8 mouse cellular contexts compared by ENCODE assay signal in the genomic region with DNA sequence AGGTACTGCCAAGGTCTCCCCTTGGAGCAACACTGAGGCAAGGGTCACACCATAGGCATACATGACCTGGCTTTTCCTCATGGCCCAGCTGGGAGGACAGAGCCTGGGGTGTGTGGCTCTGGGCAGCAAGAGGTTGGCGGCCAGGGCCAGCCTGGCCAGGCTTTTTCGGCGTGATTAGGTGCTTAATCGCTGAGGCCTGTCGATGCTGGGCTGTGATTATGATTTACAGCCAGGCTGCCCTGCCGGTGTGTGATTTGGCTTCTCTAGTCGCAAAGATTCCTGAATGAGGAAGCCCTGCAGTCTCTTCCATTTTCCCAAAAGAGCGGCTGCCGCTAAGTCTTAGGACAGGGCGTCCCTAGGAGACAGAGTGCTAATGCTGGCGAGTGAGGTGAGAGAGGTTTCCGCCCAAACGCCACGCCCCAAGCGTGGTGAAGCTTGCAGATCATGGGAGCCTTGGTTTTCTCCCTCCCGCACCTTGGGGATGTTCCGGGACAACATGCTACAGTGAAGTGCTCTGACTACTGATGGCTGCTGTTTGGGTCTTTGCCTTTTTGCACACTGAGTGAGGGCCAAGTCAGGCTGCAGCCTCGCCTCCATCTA. TPM values are rescaled to one million over a fixed set of nuclear protein-coding genes. Genes with fewer than 3 reads are reported as not detected.
DNase-seq lines count a peak whose midpoint lies in the region; ATAC-seq and TF ChIP-seq lines count a peak whose summit lies in the region.
"Had no signal": no experiment of that assay in that cellular context is flagged by ENCODE, and none has a peak within 500 bp of the region (broad histone marks: within the 10 kb centered on the region; RNA-seq: fewer than 3 reads in every experiment).

No protein-coding gene starts in this region.

- peak overlapping the region; percentile 1; the same call in 1 of the 2 replicates for H3K4me3 ChIP-seq in kidney, postnatal 0 days (replicated peaks; ENCODE audit: low read depth, low read length)
- 0 out of 2 replicates have a peak overlapping the region, but pooled peaks have one; percentile 0 for H3K4me3 ChIP-seq in embryonic facial prominence, embryonic 12.5 days
- H3K4me3 ChIP-seq in hindbrain, embryonic 16.5 days (ENCODE audit: low read length): no peak overlapping the region
- no peak overlapping the region for H3K4me3 ChIP-seq in midbrain, postnatal 0 days (ENCODE audit: low read depth, low read length)

- intact Hi-C loops in left cerebral cortex, postnatal 14 days (cut with DNase I): no loop called here

- WGBS in kidney, postnatal 0 days: 4% methylated on average over 18 of the region's 18 CpGs
- WGBS in embryonic facial prominence, embryonic 12.5 days: 5% methylated on average over 18 of the region's 18 CpGs
- WGBS in hindbrain, embryonic 16.5 days: 4% methylated on average over 18 of the region's 18 CpGs
- WGBS in midbrain, postnatal 0 days: 17% methylated on average over 18 of the region's 18 CpGs

- no peak overlapping the region for H3K27ac ChIP-seq in kidney, postnatal 0 days
- no peak overlapping the region for H3K27ac ChIP-seq in embryonic facial prominence, embryonic 12.5 days
- peak overlapping the region; percentile 31; the same call in 1 of the 2 replicates for H3K27ac ChIP-seq in hindbrain, embryonic 16.5 days (ENCODE audit: low read depth, low read length)
- no peak overlapping the region for H3K27ac ChIP-seq in midbrain, postnatal 0 days (ENCODE audit: low read depth, low read length)

- H3K4me2 ChIP-seq in kidney, postnatal 0 days (ENCODE audit: low read length): peak overlapping the region; percentile 31
- peak overlapping the region; percentile 30 for H3K4me2 ChIP-seq in embryonic facial prominence, embryonic 12.5 days (replicated peaks)
- H3K4me2 ChIP-seq in hindbrain, embryonic 16.5 days (ENCODE audit: low read length): peak overlapping the region; percentile 17
- peak overlapping the region; percentile 15; the same call in 1 of the 2 replicates for H3K4me2 ChIP-seq in midbrain, postnatal 0 days (ENCODE audit: low read depth, low read length, poor library complexity, severe bottlenecking)

- H3K36me3 ChIP-seq in kidney, postnatal 0 days (ENCODE audit: insufficient read depth, low read length): no peaks in the 10 kb centered on the region
- no peaks in the 10 kb centered on the region for H3K36me3 ChIP-seq in embryonic facial prominence, embryonic 12.5 days
- H3K36me3 ChIP-seq in hindbrain, embryonic 16.5 days (ENCODE audit: control insufficient read depth, insufficient read depth, low read length): peaks cover 2% of the 10 kb centered on the region
- peaks cover 27% of the 10 kb centered on the region for H3K36me3 ChIP-seq in midbrain, postnatal 0 days (ENCODE audit: insufficient read depth, low read length)

- ATAC-seq in kidney, postnatal 0 days (replicated peaks; ENCODE audit: low FRiP score, low read depth): no peak
- no peak for ATAC-seq in embryonic facial prominence, embryonic 12.5 days (ENCODE audit: insufficient number of reproducible peaks, insufficient read depth, low FRiP score, low TSS enrichment)
- ATAC-seq in hindbrain, embryonic 16.5 days: no peak
- ATAC-seq in midbrain, postnatal 0 days (ENCODE audit: low FRiP score): no peak

- H3K4me1 ChIP-seq in kidney, postnatal 0 days (replicated peaks; ENCODE audit: insufficient read depth, low read length): peaks cover 15% of the 10 kb centered on the region
- H3K4me1 ChIP-seq in embryonic facial prominence, embryonic 12.5 days: peaks cover 12% of the 10 kb centered on the region
- peaks cover 27% of the 10 kb centered on the region for H3K4me1 ChIP-seq in hindbrain, embryonic 16.5 days (ENCODE audit: control insufficient read depth, insufficient read depth, low read depth, low read length)
- peaks cover 14% of the 10 kb centered on the region; the same call in 1 of the 2 replicates for H3K4me1 ChIP-seq in midbrain, postnatal 0 days (ENCODE audit: insufficient read depth, low read length)

- DNase-seq in kidney, postnatal 0 days (ENCODE audit: low spot score): no peak
- no peak for DNase-seq in kidney, postnatal 10 days
- DNase-seq in midbrain, postnatal 0 days (ENCODE audit: low spot score): no peak
- DNase-seq in left cerebral cortex, postnatal 14 days (ENCODE audit: low spot score in 2 of 2): no peak
- DNase-seq in left cerebral cortex, adult 8-10 months (ENCODE audit: low spot score in 2 of 2): no peak

- peaks cover 8% of the 10 kb centered on the region; the same call in 1 of the 2 replicates for H3K27me3 ChIP-seq in kidney, postnatal 0 days (ENCODE audit: insufficient read depth, low read length)
- peaks cover 38% of the 10 kb centered on the region for H3K27me3 ChIP-seq in embryonic facial prominence, embryonic 12.5 days
- 0 out of 2 replicates have a peak, but pooled peaks cover 3% of the 10 kb centered on the region for H3K27me3 ChIP-seq in hindbrain, embryonic 16.5 days (replicated peaks; ENCODE audit: control insufficient read depth, insufficient read depth, low read length)
- no peaks in the 10 kb centered on the region for H3K27me3 ChIP-seq in midbrain, postnatal 0 days (ENCODE audit: insufficient read depth, low read length)

- no peaks in the 10 kb centered on the region for H3K9me3 ChIP-seq in kidney, postnatal 0 days (replicated peaks; ENCODE audit: low read length)
- no peaks in the 10 kb centered on the region for H3K9me3 ChIP-seq in embryonic facial prominence, embryonic 12.5 days
- H3K9me3 ChIP-seq in hindbrain, embryonic 16.5 days (ENCODE audit: control insufficient read depth, low read length): no peaks in the 10 kb centered on the region
- no peaks in the 10 kb centered on the region for H3K9me3 ChIP-seq in midbrain, postnatal 0 days (ENCODE audit: low read length)

- TF ChIP-seq CTCF in kidney, postnatal 0 days (IDR thresholded peaks at IDR 0.05; ENCODE audit: low read depth): no peak
- TF ChIP-seq CTCF in midbrain, postnatal 0 days (IDR thresholded peaks at IDR 0.05): no peak

- no peak overlapping the region for H3K9ac ChIP-seq in kidney, postnatal 0 days (ENCODE audit: low read depth, low read length)
- H3K9ac ChIP-seq in embryonic facial prominence, embryonic 12.5 days: no peak overlapping the region
- H3K9ac ChIP-seq in hindbrain, embryonic 16.5 days (ENCODE audit: low read depth, low read length): peak overlapping the region; percentile 23; the same call in 1 of the 2 replicates
- H3K9ac ChIP-seq in midbrain, postnatal 0 days (replicated peaks; ENCODE audit: low read length, poor library complexity, severe bottlenecking): no peak overlapping the region

RNA-seq across cellular contexts. Expression of gene Vstm2l, which starts 26.2 kb away (rescaled TPM):
- polyA plus RNA-seq in kidney, postnatal 0 days (2015; fragmentation: Nextera tagmentation; extraction: Ambion mirVana): 0.26 and 0.38 TPM in 2 replicates
- polyA plus RNA-seq in embryonic facial prominence, embryonic 12.5 days (2016; fragmentation: Nextera tagmentation; extraction: Ambion mirVana): 1.3 and 1.7 TPM in 2 replicates
- 9.5 and 20.7 TPM in 2 replicates for polyA plus RNA-seq in hindbrain, embryonic 16.5 days (2015; fragmentation: Nextera tagmentation; extraction: Ambion mirVana)
- total RNA-seq in midbrain, postnatal 0 days (2014; rRNA removed): 349 and 393 TPM in 2 replicates
- polyA plus RNA-seq in midbrain, postnatal 0 days (2015; fragmentation: Nextera tagmentation; extraction: Ambion mirVana): 57.0 and 61.8 TPM in 2 replicates
- 100 to 1,000 TPM; 259 to 272 TPM for total RNA-seq in left cerebral cortex, postnatal 14 days (2021)
- 100 to 1,000 TPM; 131 to 164 (median 153) TPM for total RNA-seq in left cerebral cortex, adult 8-10 months (2022)
- polyA plus RNA-seq: liver, embryonic 16.5 days had no signal

Comparison
In these comparisons a context has a peak if more than half of its experiments do, and no peak if none do; other contexts are left out.
1. H3K4me3 ChIP-seq: peak in kidney, postnatal 0 days (single experiment) and embryonic facial prominence, embryonic 12.5 days (single experiment); none in hindbrain, embryonic 16.5 days (single experiment) and midbrain, postnatal 0 days (single experiment).
2. Peak in every context shown above with its lines, with median percentiles within 50 percentile points of each other: H3K4me2 ChIP-seq.